Mouse (Mus musculus): ENCODE data around the gene Gfi1b.

Gfi1b gene

GRCm38 (mm10) chr2:28622521-28623124 lies 841 bp upstream of the Gfi1b start:
- peak; percentile 74 for DNase-seq (ENCODE audit: low spot score)

- no peak for DNase-seq (ENCODE audit: low spot score)
These were observed 671 bp downstream of the Gfi1b start for GRCm38 (mm10) chr2:28621111-28621510.

GRCm38 (mm10) chr2:28620522-28620921 lies 1.3 kb downstream of the Gfi1b start:
- no peak for DNase-seq (ENCODE audit: low spot score)

GRCm38 (mm10) chr2:28619369-28619768 lies 2.4 kb downstream of the Gfi1b start:
- DNase-seq (ENCODE audit: low spot score) = no peak

GRCm38 (mm10) chr2:28618777-28619336 lies 2.9 kb downstream of the Gfi1b start:
- DNase-seq (ENCODE audit: low spot score) = no peak

GRCm38 (mm10) chr2:28617498-28618486 lies 4.0 kb downstream of the Gfi1b start:
- no peak for DNase-seq (ENCODE audit: low spot score)

- DNase-seq (ENCODE audit: low spot score) = no peak
These were observed 4.9 kb downstream of the Gfi1b start for GRCm38 (mm10) chr2:28616874-28617273.

- peak; percentile 39 for DNase-seq (ENCODE audit: low spot score)
These were observed 5.4 kb downstream of the Gfi1b start for GRCm38 (mm10) chr2:28616358-28616757.

- DNase-seq (ENCODE audit: low spot score) = no peak
These were observed 8.2 kb downstream of the Gfi1b start for GRCm38 (mm10) chr2:28613599-28613998.

- DNase-seq (ENCODE audit: low spot score) = no peak
These were observed 9.2 kb downstream of the Gfi1b start for GRCm38 (mm10) chr2:28612436-28613063.

GRCm38 (mm10) chr2:28611407-28611787 lies 10.4 kb downstream of the Gfi1b start:
- no peak for DNase-seq (ENCODE audit: low spot score)

GRCm38 (mm10) chr2:28610716-28611406 lies 10.9 kb downstream of the Gfi1b start:
- DNase-seq (ENCODE audit: low spot score) = no peak

GRCm38 (mm10) chr2:28609851-28610250 lies 11.9 kb downstream of the Gfi1b start:
- no peak for DNase-seq (ENCODE audit: low spot score)

GRCm38 (mm10) chr2:28607341-28608165 lies 14.2 kb downstream of the Gfi1b start:
- no peak for DNase-seq (ENCODE audit: low spot score)

- DNase-seq (ENCODE audit: low spot score) = peak; percentile 35
These were observed 15.0 kb downstream of the Gfi1b start for GRCm38 (mm10) chr2:28606601-28607340.

- DNase-seq (ENCODE audit: low spot score) = no peak
These were observed 15.8 kb downstream of the Gfi1b start for GRCm38 (mm10) chr2:28605789-28606541.

- no peak for DNase-seq (ENCODE audit: low spot score)
These were observed 18.2 kb downstream of the Gfi1b start for GRCm38 (mm10) chr2:28603542-28603941.

- no peak for DNase-seq (ENCODE audit: low spot score)
These were observed 19.8 kb downstream of the Gfi1b start for GRCm38 (mm10) chr2:28601720-28602590.

- no peak for DNase-seq (ENCODE audit: low spot score)
These were observed 22.2 kb downstream of the Gfi1b start for GRCm38 (mm10) chr2:28599569-28599900.

Measured in embryo, embryonic 10.5 days (tissue).